Mouse (Mus musculus) liver, embryonic 14.5 days (tissue): Measurements from ENCODE around the gene Lao1.
"Not testable (repeated sequence)": the region's sequence is repeated elsewhere in the genome, so short reads cannot be mapped to it uniquely, and the experiment has no call there.

Experiments
- CTCF ChIP-seq: IDR thresholded peaks from 2 replicates; pipeline ENCODE4 v1.5.1; 2016; ENCODE audit warnings: antibody characterized with exemption, low read depth, control low read depth
- EP300 ChIP-seq: IDR thresholded peaks from 2 replicates; pipeline ENCODE4 v1.6.1; 2016; ENCODE audit warnings: antibody characterized with exemption, low read depth

DNA sequence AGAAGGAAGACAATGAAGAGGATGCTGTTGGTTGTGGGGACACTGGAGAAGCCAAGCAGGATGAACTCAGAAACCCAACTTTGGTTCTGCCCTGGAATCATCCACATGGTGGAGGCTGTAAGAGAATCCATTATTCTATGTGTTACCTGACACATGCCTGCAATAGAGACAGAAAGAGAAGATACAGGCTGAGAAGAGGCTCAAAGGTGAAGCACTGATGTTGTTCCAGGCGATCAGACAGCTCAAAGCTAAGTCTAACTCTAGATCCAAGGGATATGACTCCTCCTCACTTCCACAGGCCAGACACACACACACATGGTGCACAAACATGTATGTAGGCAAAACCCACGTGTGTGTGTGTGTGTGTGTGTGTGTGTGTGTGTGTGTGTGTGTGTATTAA, 44.0 kb upstream of the Lao1 start, which contains the start of gene Olfr1329:
- TF ChIP-seq CTCF, EP300: not testable (repeated sequence)
